Mouse (Mus musculus) thymus, adult 2 months (tissue): Measurements from ENCODE around the gene Slc34a1.

Experiments used
- CTCF ChIP-seq: fragments of 200-500 bp; IDR thresholded peaks from 2 replicates; pipeline ENCODE4 v1.5.1; 2012; ENCODE audit warnings: mild to moderate bottlenecking, control low read depth, low read length, moderate library complexity, borderline replicate concordance; ENCODE audit not compliant: control insufficient read depth, poor library complexity, insufficient read depth; ENCODE audit errors: extremely low read depth
- POLR2A ChIP-seq: fragments of 200-500 bp; IDR thresholded peaks from 2 replicates; pipeline ENCODE4 v1.6.1; 2012; ENCODE audit warnings: mild to moderate bottlenecking, low read length, control low read depth, moderate library complexity; ENCODE audit not compliant: control insufficient read depth, poor library complexity, insufficient read depth; ENCODE audit errors: extremely low read depth

DNA sequence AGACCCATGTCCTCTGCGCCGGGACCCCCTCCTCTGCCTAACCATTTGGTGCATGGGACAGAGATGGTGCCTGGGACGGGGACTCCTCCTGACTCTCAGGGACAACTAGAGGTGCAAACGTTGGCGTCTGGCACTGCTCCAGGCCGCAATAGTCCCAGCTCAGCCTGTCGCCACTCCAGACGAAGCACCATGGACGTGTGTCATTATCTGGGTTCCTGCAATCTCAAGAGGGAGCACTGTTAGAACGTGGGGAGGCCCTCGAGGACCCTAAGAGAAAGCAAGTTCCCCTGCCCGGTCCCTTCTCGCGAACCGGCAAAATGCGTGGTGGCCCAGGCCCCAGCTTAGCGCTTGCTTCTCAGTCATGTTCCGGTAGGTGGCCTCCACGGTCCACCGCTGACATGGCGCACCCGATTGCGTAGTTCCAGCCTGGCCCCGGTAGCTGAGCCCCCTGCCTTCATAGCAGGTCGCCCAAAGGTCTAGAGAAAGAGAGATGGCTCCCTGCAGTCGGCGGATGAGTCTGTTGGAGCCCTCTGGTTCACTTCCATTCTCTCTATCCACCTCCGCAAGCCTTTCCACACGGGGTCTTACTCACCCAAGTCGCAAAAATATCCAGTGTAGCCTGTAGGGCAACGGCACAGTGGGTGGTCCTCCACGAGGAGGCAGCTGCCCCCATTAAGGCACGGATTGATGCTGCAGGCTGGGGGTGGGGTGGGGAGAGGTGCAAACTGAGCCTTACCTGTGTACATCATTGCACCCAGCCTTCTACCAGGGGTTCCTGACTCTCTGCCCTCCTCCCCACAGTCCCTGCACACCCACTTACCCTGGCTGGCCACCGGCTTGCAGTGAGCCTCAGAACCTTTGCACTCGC is 23.2 kb downstream of the Slc34a1 start:
- peak; percentile 85 for TF ChIP-seq CTCF
- TF ChIP-seq POLR2A = no peak
